Mouse (Mus musculus): ENCODE results near the gene Unc80. TPM values are rescaled to one million over a fixed set of nuclear protein-coding genes. Genes with fewer than 3 reads are reported as not detected.

Gene Unc80
- polyA plus RNA-seq, 1 experiment = not detected

DNA sequence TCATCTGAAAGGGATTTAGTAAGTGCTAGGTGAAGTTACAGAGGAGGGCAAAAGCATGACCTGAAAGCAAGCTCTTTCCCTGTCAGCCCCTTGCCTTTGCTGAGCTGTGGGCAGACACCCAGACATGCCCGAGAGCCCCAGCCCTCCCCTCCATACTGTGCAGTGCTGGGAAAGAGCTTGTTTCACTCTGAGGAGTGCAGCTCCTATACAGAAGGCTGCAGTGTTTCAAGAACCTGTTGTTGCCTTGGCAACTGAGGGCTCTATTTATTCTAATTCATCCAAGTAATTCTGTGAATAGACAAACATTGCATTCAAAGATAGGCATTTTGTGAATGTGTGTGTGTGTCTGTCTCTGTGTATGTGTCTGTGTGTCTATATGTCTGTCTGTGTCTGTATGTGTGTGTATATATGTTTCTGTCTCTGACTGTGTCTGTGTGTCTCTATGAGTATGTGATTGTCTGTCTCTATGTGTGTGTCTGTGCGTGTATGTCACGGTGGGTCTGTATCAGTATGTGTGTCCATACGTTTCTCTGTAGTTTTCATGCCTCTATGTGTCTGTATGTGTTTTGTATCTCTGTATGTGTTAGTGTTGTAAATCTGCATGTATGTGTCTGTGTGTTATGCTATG lies 187.1 kb downstream of the Unc80 start:
- Histone ChIP-seq H3K36me3 (ENCODE audit: control insufficient read depth, insufficient read depth, low read length) (no peaks in the 10 kb centered on the region), H3K27ac (ENCODE audit: insufficient read depth, low read length) (no peak overlapping the region), H3K4me1 (ENCODE audit: control insufficient read depth, insufficient read depth, insufficient read length) (no peaks in the 10 kb centered on the region), H3K27me3 (ENCODE audit: control insufficient read depth, insufficient read depth, low read length) (no peaks in the 10 kb centered on the region), H3K4me3 (ENCODE audit: extremely low read depth, insufficient read depth, insufficient read length) (no peak overlapping the region)
- no peak for TF ChIP-seq CTCF (IDR thresholded peaks at IDR 0.05; ENCODE audit: extremely low read depth, insufficient read depth, insufficient read length, insufficient replicate concordance)
- no peak for TF ChIP-seq POLR2A (IDR thresholded peaks at IDR 0.05; ENCODE audit: low read depth, low read length)
- WGBS = 75% methylated on average over 4 of the region's 4 CpGs
- DNase-seq (ENCODE audit: low read depth in 1 of 2, low spot score in 2 of 2) = no peak

DNA sequence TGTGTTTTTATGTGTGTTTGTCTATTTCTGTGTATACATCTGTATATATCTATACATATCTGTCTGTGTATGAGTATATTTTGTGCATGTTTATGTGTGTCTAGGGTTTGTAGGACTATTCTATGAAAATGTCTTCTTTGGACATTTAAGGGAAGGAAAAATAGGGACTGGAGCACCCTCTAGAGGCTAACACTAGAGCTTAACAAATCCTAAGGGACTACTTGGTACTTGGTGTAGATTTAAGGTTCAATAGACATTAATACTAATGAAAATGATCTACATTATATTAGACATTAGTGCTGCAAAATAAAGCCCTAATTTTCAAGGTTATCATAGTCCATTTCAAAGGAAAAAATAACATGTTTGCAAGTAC lies 187.6 kb downstream of the Unc80 start:
- Histone ChIP-seq H3K4me1 (ENCODE audit: control insufficient read depth, insufficient read depth, insufficient read length) (no peaks in the 10 kb centered on the region), H3K4me3 (ENCODE audit: extremely low read depth, insufficient read depth, insufficient read length) (no peak overlapping the region), H3K27me3 (ENCODE audit: control insufficient read depth, insufficient read depth, low read length) (no peaks in the 10 kb centered on the region), H3K36me3 (ENCODE audit: control insufficient read depth, insufficient read depth, low read length) (no peaks in the 10 kb centered on the region), H3K27ac (ENCODE audit: insufficient read depth, low read length) (no peak overlapping the region)
- TF ChIP-seq POLR2A (IDR thresholded peaks at IDR 0.05; ENCODE audit: low read depth, low read length) (no peak), CTCF (IDR thresholded peaks at IDR 0.05; ENCODE audit: extremely low read depth, insufficient read depth, insufficient read length, insufficient replicate concordance) (no peak)
- no peak for DNase-seq (ENCODE audit: low read depth in 1 of 2, low spot score in 2 of 2)

DNA sequence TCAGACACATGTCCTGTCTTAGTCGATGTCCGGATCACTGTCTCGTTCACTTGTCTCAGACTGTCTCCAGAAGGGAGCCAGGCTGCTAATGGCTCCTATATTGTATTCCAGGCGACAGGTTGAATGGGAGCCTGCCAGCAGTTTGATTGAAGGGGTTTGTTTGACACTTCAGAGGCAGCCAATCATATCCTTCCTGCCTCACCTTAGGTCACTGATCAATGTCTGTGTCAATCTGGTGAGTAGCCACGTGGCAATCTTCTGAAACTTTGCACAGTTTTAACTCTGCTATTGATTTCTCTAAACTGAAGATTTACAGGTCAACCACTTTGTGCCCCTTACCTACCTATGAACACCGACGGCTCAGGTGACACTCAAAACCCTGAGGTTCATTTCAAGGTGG lies 203.3 kb downstream of the Unc80 start:
- whole genome bisulfite sequencing = 85% methylated on average over 7 of the region's 7 CpGs
- no peak for TF ChIP-seq POLR2A (IDR thresholded peaks at IDR 0.05; ENCODE audit: low read depth, low read length)
- no peak for TF ChIP-seq CTCF (IDR thresholded peaks at IDR 0.05; ENCODE audit: extremely low read depth, insufficient read depth, insufficient read length, insufficient replicate concordance)
- Histone ChIP-seq H3K4me1 (ENCODE audit: control insufficient read depth, insufficient read depth, insufficient read length) (no peaks in the 10 kb centered on the region), H3K27ac (ENCODE audit: insufficient read depth, low read length) (no peak overlapping the region), H3K36me3 (ENCODE audit: control insufficient read depth, insufficient read depth, low read length) (no peaks in the 10 kb centered on the region), H3K4me3 (ENCODE audit: extremely low read depth, insufficient read depth, insufficient read length) (no peak overlapping the region), H3K27me3 (ENCODE audit: control insufficient read depth, insufficient read depth, low read length) (no peaks in the 10 kb centered on the region)
- DNase-seq (ENCODE audit: low read depth in 1 of 2, low spot score in 2 of 2) = no peak

DNA sequence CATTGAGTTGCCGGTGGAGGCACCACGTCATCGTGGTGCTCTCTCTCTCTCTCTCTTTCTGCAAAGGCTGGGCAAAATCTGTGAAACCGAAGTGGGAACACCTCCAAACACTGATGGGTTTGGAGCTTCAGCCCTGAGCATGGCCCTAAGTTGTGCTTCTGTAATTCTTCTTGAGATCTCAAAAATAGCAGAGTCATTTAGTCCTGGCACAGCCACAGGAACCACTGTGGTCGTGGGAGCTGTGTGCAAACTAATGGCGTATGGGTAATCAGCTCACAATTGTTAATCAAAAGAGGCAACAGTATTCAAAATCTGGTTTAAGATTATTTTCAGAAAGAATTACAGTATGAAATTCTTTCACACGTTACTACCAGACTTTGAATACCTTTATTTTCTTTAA lies 204.6 kb downstream of the Unc80 start:
- WGBS = 38% methylated on average over 7 of the region's 7 CpGs
- DNase-seq (ENCODE audit: low read depth in 1 of 2, low spot score in 2 of 2) = no peak

DNA sequence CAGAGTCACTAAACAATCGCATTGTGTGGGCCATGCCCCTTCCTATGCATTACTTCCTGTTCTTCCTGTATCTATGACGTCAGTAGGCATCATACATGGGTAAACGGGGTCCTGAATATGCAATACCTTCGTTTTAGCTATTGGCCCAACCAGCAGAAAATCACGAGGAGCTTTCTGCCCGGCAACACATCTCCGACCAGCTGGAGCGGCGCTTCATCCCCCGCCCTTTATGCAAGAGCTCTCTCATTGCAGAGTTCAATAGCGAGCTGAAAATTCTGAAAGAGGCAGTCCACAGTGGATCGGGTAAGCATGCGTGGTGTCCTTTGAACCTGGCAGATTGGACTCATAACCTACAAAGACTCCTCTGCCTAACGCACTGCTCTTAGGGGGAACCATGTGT lies 209.8 kb downstream of the Unc80 start:
- Histone ChIP-seq H3K4me3 (ENCODE audit: extremely low read depth, insufficient read depth, insufficient read length) (no peak overlapping the region), H3K4me1 (ENCODE audit: control insufficient read depth, insufficient read depth, insufficient read length) (no peaks in the 10 kb centered on the region), H3K36me3 (ENCODE audit: control insufficient read depth, insufficient read depth, low read length) (no peaks in the 10 kb centered on the region), H3K27ac (ENCODE audit: insufficient read depth, low read length) (no peak overlapping the region), H3K27me3 (ENCODE audit: control insufficient read depth, insufficient read depth, low read length) (no peaks in the 10 kb centered on the region)
- WGBS = 80% methylated on average over 14 of the region's 14 CpGs
- TF ChIP-seq CTCF (IDR thresholded peaks at IDR 0.05; ENCODE audit: extremely low read depth, insufficient read depth, insufficient read length, insufficient replicate concordance) (no peak), POLR2A (IDR thresholded peaks at IDR 0.05; ENCODE audit: low read depth, low read length) (no peak)
- no peak for DNase-seq (ENCODE audit: low read depth in 1 of 2, low spot score in 2 of 2)

More for the DNA sequence above, 204.6 kb downstream of the Unc80 start:
- Histone ChIP-seq H3K27me3 (ENCODE audit: control insufficient read depth, insufficient read depth, low read length) (no peaks in the 10 kb centered on the region), H3K27ac (ENCODE audit: insufficient read depth, low read length) (no peak overlapping the region), H3K4me3 (ENCODE audit: extremely low read depth, insufficient read depth, insufficient read length) (no peak overlapping the region), H3K36me3 (ENCODE audit: control insufficient read depth, insufficient read depth, low read length) (no peaks in the 10 kb centered on the region), H3K4me1 (ENCODE audit: control insufficient read depth, insufficient read depth, insufficient read length) (no peaks in the 10 kb centered on the region)
- TF ChIP-seq POLR2A (IDR thresholded peaks at IDR 0.05; ENCODE audit: low read depth, low read length) = no peak
- TF ChIP-seq CTCF (IDR thresholded peaks at IDR 0.05; ENCODE audit: extremely low read depth, insufficient read depth, insufficient read length, insufficient replicate concordance) = no peak

DNA sequence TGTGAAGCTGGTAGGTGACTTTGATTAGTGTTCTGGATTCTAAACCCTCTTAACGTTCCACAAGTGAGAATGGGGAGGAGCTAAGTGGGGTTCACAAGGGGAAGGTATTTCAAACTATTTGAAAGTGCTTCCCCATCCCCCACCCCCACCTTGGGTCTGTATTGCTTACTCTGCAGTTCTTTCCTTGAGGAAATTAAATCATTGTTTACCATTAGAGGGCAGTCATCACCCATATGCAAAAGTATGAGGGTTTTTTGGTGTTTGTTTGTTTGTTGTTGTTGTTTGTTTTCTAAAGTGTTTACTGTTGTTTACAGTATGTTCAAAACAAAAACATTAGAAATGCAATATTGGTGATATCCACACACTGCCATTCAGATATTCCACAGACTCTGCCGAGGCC lies 210.5 kb downstream of the Unc80 start:
- Histone ChIP-seq H3K4me3 (ENCODE audit: extremely low read depth, insufficient read depth, insufficient read length) (no peak overlapping the region), H3K27ac (ENCODE audit: insufficient read depth, low read length) (no peak overlapping the region), H3K27me3 (ENCODE audit: control insufficient read depth, insufficient read depth, low read length) (no peaks in the 10 kb centered on the region), H3K36me3 (ENCODE audit: control insufficient read depth, insufficient read depth, low read length) (no peaks in the 10 kb centered on the region), H3K4me1 (ENCODE audit: control insufficient read depth, insufficient read depth, insufficient read length) (no peaks in the 10 kb centered on the region)
- WGBS = 50% methylated on average over 2 of the region's 2 CpGs
- TF ChIP-seq POLR2A (IDR thresholded peaks at IDR 0.05; ENCODE audit: low read depth, low read length) = no peak
- no peak for TF ChIP-seq CTCF (IDR thresholded peaks at IDR 0.05; ENCODE audit: extremely low read depth, insufficient read depth, insufficient read length, insufficient replicate concordance)
- no peak for DNase-seq (ENCODE audit: low read depth in 1 of 2, low spot score in 2 of 2)

DNA sequence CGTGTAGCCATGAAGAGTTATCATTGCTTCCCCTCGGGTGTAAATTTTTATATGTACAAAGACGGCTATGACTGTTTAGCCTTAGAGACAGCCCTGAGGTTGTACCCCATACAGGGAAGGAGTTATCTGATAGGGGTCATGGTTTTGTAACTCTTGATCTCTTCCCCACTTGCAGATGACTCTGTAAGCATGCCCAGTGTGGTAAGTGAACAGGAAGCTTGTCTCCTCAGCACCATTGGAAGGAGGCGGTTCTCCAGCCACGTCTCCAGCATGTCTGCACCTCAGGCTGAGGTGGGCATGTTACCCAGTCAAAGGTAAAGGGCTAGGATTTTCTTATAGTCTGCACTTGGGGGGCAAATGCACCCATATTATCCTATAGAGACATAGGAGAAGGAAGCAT lies 214.8 kb downstream of the Unc80 start:
- no peaks in the 10 kb centered on the region for H3K27me3 ChIP-seq (ENCODE audit: control insufficient read depth, insufficient read depth, low read length)
- no peak overlapping the region for H3K4me3 ChIP-seq (ENCODE audit: extremely low read depth, insufficient read depth, insufficient read length)
- H3K4me1 ChIP-seq (ENCODE audit: control insufficient read depth, insufficient read depth, insufficient read length) = no peaks in the 10 kb centered on the region
- TF ChIP-seq POLR2A (IDR thresholded peaks at IDR 0.05; ENCODE audit: low read depth, low read length) (no peak), CTCF (IDR thresholded peaks at IDR 0.05; ENCODE audit: extremely low read depth, insufficient read depth, insufficient read length, insufficient replicate concordance) (no peak)
- no peak overlapping the region for H3K27ac ChIP-seq (ENCODE audit: insufficient read depth, low read length)
- no peak for DNase-seq (ENCODE audit: low read depth in 1 of 2, low spot score in 2 of 2)
- WGBS = 75% methylated on average over 5 of the region's 5 CpGs
- H3K36me3 ChIP-seq (ENCODE audit: control insufficient read depth, insufficient read depth, low read length) = no peaks in the 10 kb centered on the region
